Mouse (Mus musculus) cerebellum, postnatal 4 days (tissue): ENCODE measurements around the gene Gm7361.
"Not testable (repeated sequence)": the region's sequence is repeated elsewhere in the genome, so short reads cannot be mapped to it uniquely, and the experiment has no call there.

ENCODE experiments used
- DNase-seq, 2 experiments: peaks; one replicate each; pipeline ENCODE4 v3.0.0; 2022; ENCODE audit warnings: low spot score in 2 of 2, mixed read lengths in 1 of 2

Gene Gm7361

DNA sequence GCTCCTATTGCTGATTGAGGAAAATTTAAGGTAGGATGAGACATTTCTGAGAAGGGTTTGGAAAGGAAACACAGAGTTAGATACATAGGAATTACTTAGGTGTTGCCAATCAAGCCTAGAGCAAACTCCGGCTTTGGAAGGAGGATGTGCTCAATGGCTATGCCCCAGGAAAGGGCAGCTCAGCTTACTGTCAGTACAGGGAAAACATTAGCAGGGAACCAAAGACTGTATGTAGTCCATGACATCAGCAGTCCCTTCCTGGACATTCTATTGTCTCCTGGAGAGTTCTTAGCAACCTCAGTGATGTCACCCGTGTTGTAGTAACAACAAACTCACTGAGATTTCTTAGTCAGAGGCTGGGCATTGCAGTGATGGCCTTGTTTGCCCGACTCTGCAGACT, at the start of gene Gm7361:
Gm7361 (plus strand) TSS at position 301 of the 400 bp plus-strand sequence.
- not testable (repeated sequence) for DNase-seq

DNA sequence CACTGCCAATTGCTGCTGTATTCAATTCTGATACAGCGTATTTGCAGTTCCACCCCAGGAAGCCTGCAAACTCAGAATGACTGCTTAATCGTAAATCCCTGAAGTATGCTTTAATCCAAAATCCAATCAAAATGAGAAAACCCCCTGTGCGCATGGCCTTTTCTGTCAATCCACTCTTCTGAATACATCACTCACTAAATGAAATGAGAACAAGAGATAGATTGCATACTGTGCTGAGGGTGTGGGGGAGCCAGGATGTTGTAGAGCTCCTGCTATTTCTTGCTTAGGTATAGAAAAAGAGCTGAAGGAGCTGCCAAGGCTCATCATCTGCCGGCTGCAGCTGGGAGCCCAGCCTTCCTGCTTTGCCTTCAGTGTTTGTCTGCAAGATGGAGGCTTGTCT, 46.5 kb upstream of the Gm7361 start:
- no peak for DNase-seq

DNA sequence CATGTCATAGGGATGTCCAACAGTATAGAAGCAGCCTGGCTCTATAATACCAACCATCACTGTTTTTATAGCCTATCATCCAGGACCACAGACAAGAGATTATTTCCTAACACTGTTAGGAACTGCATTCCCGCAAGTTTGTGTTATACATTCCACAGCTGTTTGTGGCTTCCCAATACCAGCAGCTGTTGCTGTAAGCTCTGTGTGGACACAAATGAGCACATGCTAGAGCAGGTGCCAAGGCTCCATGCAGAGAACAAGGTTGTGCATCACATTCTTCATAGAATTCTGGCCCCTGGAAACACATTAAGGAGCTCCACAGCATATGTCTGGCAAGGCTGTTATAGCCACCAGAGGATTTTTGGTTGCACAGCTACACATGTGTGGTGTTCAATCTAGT, 35.4 kb upstream of the Gm7361 start:
- no peak for DNase-seq

DNA sequence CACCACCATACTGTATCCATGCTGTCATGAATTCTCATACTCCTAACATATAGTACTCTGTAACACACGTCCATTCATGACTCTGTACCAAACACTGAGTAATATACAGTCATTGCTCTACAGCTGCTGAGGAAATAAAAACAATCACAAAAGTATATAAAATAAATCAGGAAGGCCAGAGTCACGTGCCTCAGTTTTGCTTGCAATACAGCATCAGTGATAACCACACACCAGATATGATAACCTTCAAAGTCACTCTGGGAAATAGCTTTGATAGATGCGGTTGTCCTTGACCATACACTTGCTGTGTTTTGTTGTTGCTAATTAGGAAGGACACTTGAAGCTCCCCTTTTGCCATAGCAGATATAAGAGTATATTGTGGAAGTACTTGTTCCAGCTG, 9.2 kb downstream of the Gm7361 start:
- DNase-seq, result not testable (repeated sequence)

DNA sequence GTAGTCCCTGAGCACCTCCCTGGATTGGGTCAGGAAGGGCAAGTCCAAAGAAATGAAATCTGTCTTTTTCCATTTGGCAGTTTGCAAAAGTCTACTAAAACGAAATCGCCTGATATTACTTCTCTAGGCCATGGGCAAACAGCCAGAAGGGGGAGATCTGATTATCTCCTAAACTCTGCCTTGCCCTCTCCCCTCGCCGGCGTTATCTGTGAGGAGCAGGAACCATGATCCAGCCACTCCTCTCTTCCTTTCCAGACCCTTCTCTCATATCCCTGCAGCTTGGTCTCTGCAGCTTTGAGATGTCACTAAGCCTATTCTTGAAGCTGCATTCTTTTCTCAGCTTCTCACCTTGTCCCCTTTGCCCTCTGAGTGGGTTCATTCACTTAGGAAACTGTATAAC, 22.9 kb downstream of the Gm7361 start:
- no peak for DNase-seq

DNA sequence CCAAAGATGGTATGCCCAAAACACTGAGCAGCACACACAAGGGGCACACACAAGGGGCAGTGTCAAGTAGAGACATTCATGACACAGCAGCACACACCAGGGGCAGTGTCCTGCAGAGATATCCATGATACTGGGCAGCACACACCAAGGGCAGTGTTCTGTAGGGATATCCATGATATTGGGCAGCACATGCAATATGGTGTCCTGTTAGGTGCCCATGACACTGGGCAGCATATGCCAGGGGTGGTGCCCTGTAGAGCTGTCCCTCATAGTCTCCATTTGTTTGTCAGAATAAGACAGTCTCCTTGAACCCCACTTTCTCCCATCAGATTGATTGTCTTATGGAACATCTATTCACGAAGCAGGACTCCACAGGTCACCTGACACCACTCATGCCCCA, 24.2 kb downstream of the Gm7361 start:
- DNase-seq, result no peak

DNA sequence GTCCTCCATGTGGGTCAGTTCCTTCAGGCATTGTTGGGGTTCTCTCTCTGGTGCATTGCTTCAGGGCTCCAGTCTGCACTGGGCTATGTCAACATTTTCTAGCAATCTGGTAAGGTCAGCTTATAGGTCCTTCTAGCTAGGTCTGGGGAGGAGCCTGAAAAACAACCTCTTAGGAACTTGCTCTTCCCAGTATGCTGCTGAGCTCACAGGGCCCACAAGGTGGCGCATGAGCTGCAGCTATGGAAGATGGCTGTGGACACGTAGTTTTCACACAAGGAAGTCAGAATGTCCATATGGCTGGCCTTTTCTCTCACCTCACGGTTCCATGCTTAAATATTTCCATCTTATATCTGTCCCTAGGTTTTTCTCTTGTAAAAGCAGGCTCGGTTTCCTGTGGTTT, 24.8 kb downstream of the Gm7361 start:
- DNase-seq, result peak; percentile 68 to 81

DNA sequence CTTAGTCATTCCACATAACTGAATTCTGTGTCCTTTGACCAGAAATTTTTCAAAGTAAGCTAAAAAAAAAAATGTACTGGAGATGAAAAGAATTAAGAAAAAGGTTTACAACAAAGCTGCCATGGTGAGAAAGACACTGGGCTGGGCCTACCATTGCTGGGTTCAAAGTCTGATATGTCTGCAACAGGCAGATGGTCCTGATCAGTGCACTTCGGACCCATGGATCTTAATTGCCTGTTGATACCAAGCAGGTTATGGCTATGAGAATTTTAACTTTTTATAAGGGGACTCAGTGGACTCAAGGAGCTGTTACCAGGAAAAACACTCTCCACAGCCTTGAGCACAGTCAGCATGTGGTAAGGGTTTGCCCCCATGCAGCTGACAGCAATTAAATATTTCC, 25.9 kb downstream of the Gm7361 start:
- no peak for DNase-seq

DNA sequence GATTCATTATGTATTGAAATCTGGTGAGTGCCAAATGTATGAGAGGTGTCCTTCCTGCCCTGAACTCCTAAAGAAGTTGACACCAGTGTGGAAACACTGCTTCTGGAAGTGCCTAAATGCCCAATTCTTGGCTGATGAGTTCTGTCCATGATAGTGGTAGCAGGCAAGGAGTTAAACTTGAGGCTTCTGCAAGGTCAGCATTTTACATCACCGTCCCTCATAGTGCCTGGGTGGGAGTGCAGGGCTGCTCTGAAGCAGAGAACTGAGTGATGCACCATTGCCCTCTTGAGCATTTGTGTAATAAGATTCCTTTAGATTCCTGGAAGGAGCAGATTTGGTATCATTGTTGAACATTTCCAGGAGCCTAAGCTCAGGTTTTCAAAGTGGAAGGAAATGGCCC, 34.1 kb downstream of the Gm7361 start:
- DNase-seq, result no peak

DNA sequence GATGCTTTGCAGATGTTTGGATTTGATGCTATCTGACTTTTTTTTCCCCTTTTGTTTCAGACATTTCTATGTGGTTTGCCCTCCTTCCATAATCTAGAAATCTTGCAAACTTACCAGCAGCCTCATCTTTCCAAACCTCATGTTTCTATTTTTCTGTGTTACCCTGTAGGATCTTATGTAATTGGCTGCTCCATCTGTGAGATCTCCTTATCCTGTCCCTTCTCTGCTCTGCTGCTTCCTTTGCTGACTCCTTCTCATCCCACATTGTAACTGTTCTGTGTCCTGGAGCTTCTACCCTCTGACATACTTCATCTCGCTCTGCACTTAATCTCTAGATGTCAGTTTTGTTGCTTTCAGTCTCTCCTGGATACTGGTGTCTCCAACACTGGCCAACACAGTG, 35.8 kb downstream of the Gm7361 start:
- DNase-seq, result no peak
